ENCODE assay signal across 8 mouse cellular contexts in the genomic region with DNA sequence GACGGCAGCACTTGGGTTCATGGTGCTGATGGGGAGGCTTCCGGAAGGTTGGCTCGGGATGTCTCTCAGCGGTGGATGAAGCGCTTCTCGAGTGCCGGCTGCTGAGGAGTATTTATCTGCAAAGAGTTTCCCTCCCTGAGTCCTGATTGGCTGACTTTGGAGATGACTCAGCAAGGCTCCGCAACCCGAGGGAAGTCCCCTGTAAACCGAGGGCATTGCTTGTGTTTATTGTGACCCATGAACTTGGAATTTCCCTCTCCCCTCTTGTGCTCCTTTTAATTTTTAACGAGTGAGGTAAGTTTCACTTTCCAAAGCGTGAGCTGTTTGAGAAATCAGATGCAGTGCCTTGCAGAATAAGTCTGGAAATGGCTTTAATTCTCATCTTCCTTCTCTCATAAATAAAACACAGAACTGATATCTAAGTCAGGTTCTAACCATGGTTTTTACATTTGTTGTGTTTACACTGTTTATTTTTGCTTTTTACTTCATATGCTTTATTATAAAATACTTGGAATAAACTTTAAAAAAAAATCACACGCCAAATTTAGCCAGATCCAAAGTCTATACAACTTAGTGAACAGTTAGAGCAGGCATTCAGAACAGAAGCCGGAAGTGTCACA. TPM values are rescaled to one million over a fixed set of nuclear protein-coding genes. Genes with fewer than 3 reads are reported as not detected.
DNase-seq lines count a peak whose midpoint lies in the region; ATAC-seq lines count a peak whose summit lies in the region.

A gene (minus strand): TSS at position 96 of the 620 bp plus-strand sequence.

- peak; percentile 60; the same call in 1 of the 2 replicates for ATAC-seq in hindbrain, embryonic 12.5 days (ENCODE audit: low FRiP score)
- no peak for ATAC-seq in limb, embryonic 13.5 days (ENCODE audit: low FRiP score, low read depth)
- no peak for ATAC-seq in midbrain, embryonic 13.5 days
- peak; percentile 63; the same call in 1 of the 2 replicates for ATAC-seq in stomach, embryonic 14.5 days (ENCODE audit: insufficient number of reproducible peaks, insufficient read depth, low FRiP score, low read depth)

- H3K4me2 ChIP-seq in hindbrain, embryonic 12.5 days (replicated peaks): peak within 1 kb of the TSS; percentile 42
- H3K4me2 ChIP-seq in limb, embryonic 13.5 days (replicated peaks): peak within 1 kb of the TSS; percentile 61
- H3K4me2 ChIP-seq in midbrain, embryonic 13.5 days (replicated peaks): peak within 1 kb of the TSS; percentile 47
- peak within 1 kb of the TSS; percentile 50 for H3K4me2 ChIP-seq in stomach, embryonic 14.5 days (replicated peaks; ENCODE audit: low read depth, low read length)

- H3K9ac ChIP-seq in hindbrain, embryonic 12.5 days: no peak within 1 kb of the TSS
- H3K9ac ChIP-seq in limb, embryonic 13.5 days: no peak within 1 kb of the TSS
- peak within 1 kb of the TSS; percentile 25; the same call in 1 of the 2 replicates for H3K9ac ChIP-seq in midbrain, embryonic 13.5 days (replicated peaks)
- no peak within 1 kb of the TSS for H3K9ac ChIP-seq in stomach, embryonic 14.5 days (replicated peaks; ENCODE audit: low read depth, low read length)

- H3K36me3 ChIP-seq in forebrain, embryonic 10.5 days (replicated peaks): no peaks in the 10 kb centered on the region
- H3K36me3 ChIP-seq in hindbrain, embryonic 12.5 days: no peaks in the 10 kb centered on the region
- H3K36me3 ChIP-seq in limb, embryonic 13.5 days: no peaks in the 10 kb centered on the region
- H3K36me3 ChIP-seq in midbrain, embryonic 13.5 days: no peaks in the 10 kb centered on the region
- H3K36me3 ChIP-seq in stomach, embryonic 14.5 days (ENCODE audit: control insufficient read depth, insufficient read depth, low read length): no peaks in the 10 kb centered on the region

- peak within 1 kb of the TSS; percentile 27 for H3K4me3 ChIP-seq in forebrain, embryonic 10.5 days
- H3K4me3 ChIP-seq in hindbrain, embryonic 12.5 days: 0 out of 2 replicates have a peak within 1 kb of the TSS, but pooled peaks have one; percentile 11
- H3K4me3 ChIP-seq in limb, embryonic 13.5 days: peak within 1 kb of the TSS; percentile 29
- peak within 1 kb of the TSS; percentile 12 for H3K4me3 ChIP-seq in midbrain, embryonic 13.5 days (replicated peaks)
- H3K4me3 ChIP-seq in stomach, embryonic 14.5 days (ENCODE audit: low read depth, low read length): peak within 1 kb of the TSS; percentile 17; the same call in 1 of the 2 replicates

- 34% methylated on average over 14 of the region's 14 CpGs for WGBS in forebrain, embryonic 10.5 days
- WGBS in hindbrain, embryonic 12.5 days: 22% methylated on average over 14 of the region's 14 CpGs
- 16% methylated on average over 14 of the region's 14 CpGs for WGBS in limb, embryonic 13.5 days
- WGBS in midbrain, embryonic 13.5 days: 29% methylated on average over 14 of the region's 14 CpGs
- WGBS in stomach, embryonic 14.5 days: 13% methylated on average over 14 of the region's 14 CpGs

- peaks cover 11% of the 10 kb centered on the region for H3K4me1 ChIP-seq in forebrain, embryonic 10.5 days
- H3K4me1 ChIP-seq in hindbrain, embryonic 12.5 days: 0 out of 2 replicates have a peak, but pooled peaks cover 3% of the 10 kb centered on the region
- peaks cover 16% of the 10 kb centered on the region for H3K4me1 ChIP-seq in limb, embryonic 13.5 days
- H3K4me1 ChIP-seq in midbrain, embryonic 13.5 days (replicated peaks): peaks cover 5% of the 10 kb centered on the region
- H3K4me1 ChIP-seq in stomach, embryonic 14.5 days (ENCODE audit: control insufficient read depth, insufficient read depth, low read length): no peaks in the 10 kb centered on the region

- no peaks in the 10 kb centered on the region for H3K9me3 ChIP-seq in forebrain, embryonic 10.5 days
- no peaks in the 10 kb centered on the region for H3K9me3 ChIP-seq in hindbrain, embryonic 12.5 days (replicated peaks)
- H3K9me3 ChIP-seq in limb, embryonic 13.5 days: no peaks in the 10 kb centered on the region
- no peaks in the 10 kb centered on the region for H3K9me3 ChIP-seq in midbrain, embryonic 13.5 days
- H3K9me3 ChIP-seq in stomach, embryonic 14.5 days (ENCODE audit: control insufficient read depth, low read depth, low read length): no peaks in the 10 kb centered on the region

- H3K27ac ChIP-seq in forebrain, embryonic 10.5 days: no peak within 1 kb of the TSS
- no peak within 1 kb of the TSS for H3K27ac ChIP-seq in hindbrain, embryonic 12.5 days
- no peak within 1 kb of the TSS for H3K27ac ChIP-seq in limb, embryonic 13.5 days
- H3K27ac ChIP-seq in midbrain, embryonic 13.5 days: no peak within 1 kb of the TSS
- H3K27ac ChIP-seq in stomach, embryonic 14.5 days (ENCODE audit: low read length): no peak within 1 kb of the TSS

- H3K27me3 ChIP-seq in forebrain, embryonic 10.5 days (ENCODE audit: poor library complexity, severe bottlenecking): peaks cover 20% of the 10 kb centered on the region
- H3K27me3 ChIP-seq in hindbrain, embryonic 12.5 days: no peaks in the 10 kb centered on the region
- peaks cover 9% of the 10 kb centered on the region for H3K27me3 ChIP-seq in limb, embryonic 13.5 days
- H3K27me3 ChIP-seq in midbrain, embryonic 13.5 days: peaks cover 9% of the 10 kb centered on the region; the same call in 1 of the 2 replicates
- no peaks in the 10 kb centered on the region for H3K27me3 ChIP-seq in stomach, embryonic 14.5 days (ENCODE audit: control insufficient read depth, insufficient read depth, low read length)

- peak; percentile 27 to 39 for DNase-seq in cerebellum, postnatal 14 days
- no peak for DNase-seq in cerebellum, adult 9-10 months
- DNase-seq in adrenal gland, adult 18-20 months (ENCODE audit: low spot score in 2 of 2): peak; percentile 33 to 35
- no peak for DNase-seq in forebrain, embryonic 10.5 days (ENCODE audit: extremely low spot score, low spot score)

RNA-seq across cellular contexts. Expression of the gene that starts here (rescaled TPM):
- under 1 TPM; 0.43 to 0.61 TPM for total RNA-seq in adrenal gland, adult 18-20 months (2021)
- 0.33 TPM in 1 of 2 replicates, not detected in the other for polyA plus RNA-seq in forebrain, embryonic 10.5 days (2016; fragmentation: Nextera tagmentation; extraction: Ambion mirVana)
- polyA plus RNA-seq in hindbrain, embryonic 12.5 days (2016; fragmentation: Nextera tagmentation; extraction: Ambion mirVana): 0.26 and 0.50 TPM in 2 replicates
- 0.94 and 1.5 TPM in 2 replicates for polyA plus RNA-seq in limb, embryonic 13.5 days (2015; fragmentation: Nextera tagmentation; extraction: Ambion mirVana)
- 0.28 and 0.31 TPM in 2 replicates for polyA plus RNA-seq in midbrain, embryonic 13.5 days (2015; fragmentation: Nextera tagmentation; extraction: Ambion mirVana)
- polyA plus RNA-seq in stomach, embryonic 14.5 days (2014; fragmentation: Nextera tagmentation; extraction: Ambion mirVana): 0.54 and 0.94 TPM in 2 replicates

Comparison
In these comparisons a context has a peak if more than half of its experiments do, and no peak if none do; other contexts are left out.
1. DNase-seq: peak in cerebellum, postnatal 14 days (2 of 2); none in cerebellum, adult 9-10 months (single experiment) and forebrain, embryonic 10.5 days (single experiment).
2. Peak in DNase-seq in adrenal gland, adult 18-20 months; RNA of the gene not detected or under 1 TPM.
3. Peak in ATAC-seq, H3K4me3 ChIP-seq and H3K4me2 ChIP-seq in hindbrain, embryonic 12.5 days; RNA of the gene not detected or under 1 TPM.
4. Peak in ATAC-seq, H3K4me3 ChIP-seq and H3K4me2 ChIP-seq in stomach, embryonic 14.5 days; RNA of the gene not detected or under 1 TPM.
5. Peak in every context shown above with its lines, with median percentiles within 50 percentile points of each other: H3K4me3 ChIP-seq and H3K4me2 ChIP-seq.